Comparison of ENCODE assay signal across 8 mouse cellular contexts in the genomic region with DNA sequence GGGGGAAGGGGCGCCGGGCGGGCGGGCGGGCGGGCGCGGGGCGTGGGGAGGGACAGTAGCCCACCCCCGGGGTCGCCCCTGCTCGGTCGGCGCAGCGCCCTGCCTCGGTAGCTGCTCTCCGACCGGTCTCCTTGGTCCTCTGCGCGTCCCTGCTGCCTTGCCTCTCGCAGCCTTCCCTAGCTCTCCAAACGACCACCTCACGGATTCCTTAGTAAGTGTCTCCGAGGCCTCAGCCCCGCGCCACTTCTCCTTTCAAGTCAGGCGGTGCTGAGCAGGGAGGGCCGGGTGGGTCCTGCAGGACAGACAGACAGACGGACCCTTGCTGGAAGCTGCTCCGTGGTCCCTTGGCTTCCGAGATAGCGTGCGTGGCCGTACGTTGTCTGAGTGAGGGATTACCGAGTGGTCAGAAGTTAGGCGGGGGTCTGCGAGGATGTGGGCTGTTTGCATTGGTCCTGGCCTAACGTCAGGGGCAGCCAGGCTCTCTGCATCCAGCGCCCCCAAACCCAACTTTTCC. TPM values are rescaled to one million over a fixed set of nuclear protein-coding genes. Genes with fewer than 3 reads are reported as not detected.
DNase-seq lines count a peak whose midpoint lies in the region; ATAC-seq and TF ChIP-seq lines count a peak whose summit lies in the region.

No protein-coding gene starts in this region.

- peak; percentile 12 for DNase-seq in T-cell, adult 2 months (ENCODE audit: low spot score)
- DNase-seq in embryonic facial prominence, embryonic 10.5 days (ENCODE audit: low spot score): peak; percentile 76
- peak; percentile 8 to 15 for DNase-seq in layer of hippocampus, adult 8-10 months (ENCODE audit: low spot score in 2 of 2)
- peak; percentile 43 for DNase-seq in lung, postnatal 10 days
- peak; percentile 66 for DNase-seq in retina, embryonic 14.5 days (ENCODE audit: low spot score)
- DNase-seq in thymus, postnatal 4 days: peak; percentile 67

- ATAC-seq in heart, embryonic 13.5 days (ENCODE audit: extremely low read depth, insufficient number of reproducible peaks, low FRiP score, low TSS enrichment): peak; percentile 35; the same call in 1 of the 2 replicates

- peaks cover 12% of the 10 kb centered on the region for H3K4me1 ChIP-seq in embryonic facial prominence, embryonic 10.5 days
- peaks cover 27% of the 10 kb centered on the region for H3K4me1 ChIP-seq in heart, embryonic 13.5 days

- peaks cover 17% of the 10 kb centered on the region for H3K36me3 ChIP-seq in C2C12 (ENCODE audit: control insufficient read depth, insufficient read depth)
- peaks cover 29% of the 10 kb centered on the region for H3K36me3 ChIP-seq in embryonic facial prominence, embryonic 10.5 days (replicated peaks)
- H3K36me3 ChIP-seq in heart, embryonic 13.5 days: peaks cover 19% of the 10 kb centered on the region

- H3K27ac ChIP-seq in embryonic facial prominence, embryonic 10.5 days (replicated peaks): peak overlapping the region; percentile 99
- H3K27ac ChIP-seq in heart, embryonic 13.5 days (replicated peaks): peak overlapping the region; percentile 95

- H3K9ac ChIP-seq in heart, embryonic 13.5 days: peak overlapping the region; percentile 99

- no peaks in the 10 kb centered on the region; the same call in 1 of the 2 replicates for H3K9me3 ChIP-seq in embryonic facial prominence, embryonic 10.5 days
- no peaks in the 10 kb centered on the region for H3K9me3 ChIP-seq in heart, embryonic 13.5 days

- under 1% methylated on average over 40 of the region's 40 CpGs for WGBS in embryonic facial prominence, embryonic 10.5 days
- WGBS in heart, embryonic 13.5 days: under 1% methylated on average over 40 of the region's 40 CpGs

- no peak for TF ChIP-seq CTCF in C2C12 (IDR thresholded peaks at IDR 0.05; ENCODE audit: control insufficient read depth, insufficient read depth, insufficient read length)

- peaks cover 53% of the 10 kb centered on the region for H3K79me2 ChIP-seq in C2C12 (ENCODE audit: control insufficient read depth, insufficient read depth)

- no peaks in the 10 kb centered on the region for H3K27me3 ChIP-seq in C2C12 (ENCODE audit: control insufficient read depth, insufficient read depth, insufficient read length)
- H3K27me3 ChIP-seq in embryonic facial prominence, embryonic 10.5 days (replicated peaks; ENCODE audit: low read depth, poor library complexity, severe bottlenecking): no peaks in the 10 kb centered on the region
- H3K27me3 ChIP-seq in heart, embryonic 13.5 days (replicated peaks): no peaks in the 10 kb centered on the region

- H3ac ChIP-seq in C2C12 (ENCODE audit: control insufficient read depth, insufficient read length, low read depth): peak overlapping the region; percentile 74

- H3K4me3 ChIP-seq in C2C12 (ENCODE audit: insufficient read depth, poor library complexity, severe bottlenecking): peak overlapping the region; percentile 75
- H3K4me3 ChIP-seq in embryonic facial prominence, embryonic 10.5 days: peak overlapping the region; percentile 91
- H3K4me3 ChIP-seq in heart, embryonic 13.5 days: peak overlapping the region; percentile 91

- H3K79me3 ChIP-seq in C2C12 (ENCODE audit: low read depth): peaks cover 17% of the 10 kb centered on the region

- peak overlapping the region; percentile 80 for H3K4me2 ChIP-seq in heart, embryonic 13.5 days

TF ChIP-seq in C2C12, 6 proteins besides CTCF, POLR2A, EP300 and RAD21:
- TF ChIP-seq FOSL1 (IDR thresholded peaks at IDR 0.05; ENCODE audit: insufficient read depth, low read length, poor library complexity, severe bottlenecking): no peak
- no peak for TF ChIP-seq MYOG (IDR thresholded peaks at IDR 0.05; ENCODE audit: control insufficient read depth, extremely low read depth, insufficient read length)
- no peak for TF ChIP-seq MAX (IDR thresholded peaks at IDR 0.05)
- TF ChIP-seq USF1 (IDR thresholded peaks at IDR 0.05; ENCODE audit: low read depth): no peak
- no peak for TF ChIP-seq MYOD1 (IDR thresholded peaks at IDR 0.05; ENCODE audit: control insufficient read depth, insufficient read length, low read depth)
- TF ChIP-seq CEBPB (IDR thresholded peaks at IDR 0.05; ENCODE audit: low read depth): no peak

RNA-seq across cellular contexts. Expression of a gene that starts 18.5 kb away (rescaled TPM):
- polyA plus RNA-seq in C2C12 (2012; fragmentation: generic; extraction: Trizol): 10.4 TPM
- polyA plus RNA-seq in embryonic facial prominence, embryonic 10.5 days (2016; fragmentation: Nextera tagmentation; extraction: Ambion mirVana): 66.0 and 79.0 TPM in 2 replicates
- polyA plus RNA-seq in heart, embryonic 13.5 days (2015; fragmentation: Nextera tagmentation; extraction: Ambion mirVana): 39.0 and 39.8 TPM in 2 replicates
- 10 to 100 TPM; 69.9 to 94.7 (median 76.5) TPM for total RNA-seq in layer of hippocampus, adult 8-10 months (2022)

RNA-seq across cellular contexts. Expression of a gene that starts 18.8 kb away (rescaled TPM):
- polyA plus RNA-seq in C2C12 (2012; fragmentation: generic; extraction: Trizol): 795 TPM
- 832 and 844 TPM in 2 replicates for polyA plus RNA-seq in embryonic facial prominence, embryonic 10.5 days (2016; fragmentation: Nextera tagmentation; extraction: Ambion mirVana)
- 1,406 and 1,576 TPM in 2 replicates for polyA plus RNA-seq in heart, embryonic 13.5 days (2015; fragmentation: Nextera tagmentation; extraction: Ambion mirVana)
- 100 to 1,000 TPM; 640 to 723 (median 699) TPM for total RNA-seq in layer of hippocampus, adult 8-10 months (2022)

Comparison
In these comparisons a context has a peak if more than half of its experiments do, and no peak if none do; other contexts are left out.
1. Peak in every context shown above with its lines: DNase-seq, ATAC-seq, H3K4me3 ChIP-seq and H3K27ac ChIP-seq.
2. DNase-seq: peak in every context shown above with its lines; median percentile 76 in embryonic facial prominence, embryonic 10.5 days; 67 in thymus, postnatal 4 days; 66 in retina, embryonic 14.5 days; 43 in lung, postnatal 10 days; 12 in T-cell, adult 2 months; 12 in layer of hippocampus, adult 8-10 months.